Mouse (Mus musculus) ZHBTc4 (cell line): Measurements from ENCODE around the gene Sf3b5.

Experiments
- DNase-seq: peaks from one replicate; pipeline ENCODE4 v3.0.0-alpha.2; 2011; ENCODE audit warnings: low read depth, low spot score

The Sf3b5 gene

GRCm38 (mm10) chr10:13005043-13005442 lies at the start of gene Sf3b5:
Gene Sf3b5 (plus strand): TSS chr10:13005343.
- DNase-seq, result no peak

- no peak for DNase-seq
Measured at GRCm38 (mm10) chr10:12955831-12956230, 49.3 kb upstream of the Sf3b5 start.

- no peak for DNase-seq
Measured at GRCm38 (mm10) chr10:12957271-12957670, 47.9 kb upstream of the Sf3b5 start.

GRCm38 (mm10) chr10:12961546-12961945 lies 43.6 kb upstream of the Sf3b5 start:
- DNase-seq, result no peak

- no peak for DNase-seq
Measured at GRCm38 (mm10) chr10:12962238-12962637, 42.9 kb upstream of the Sf3b5 start.

- DNase-seq, result peak; percentile 9
Measured at GRCm38 (mm10) chr10:12963362-12964147, 41.6 kb upstream of the Sf3b5 start.

- DNase-seq, result peak; percentile 89
Measured at GRCm38 (mm10) chr10:12964151-12965075, 40.7 kb upstream of the Sf3b5 start, which contains the start of gene Stx11. Gene Stx11 (minus strand): TSS chr10:12964298.

- DNase-seq, result no peak
Measured at GRCm38 (mm10) chr10:12965669-12966180, 39.4 kb upstream of the Sf3b5 start.

GRCm38 (mm10) chr10:12974572-12974971 lies 30.6 kb upstream of the Sf3b5 start:
- DNase-seq, result no peak

- DNase-seq, result no peak
Measured at GRCm38 (mm10) chr10:12975461-12975860, 29.7 kb upstream of the Sf3b5 start.

- DNase-seq, result no peak
Measured at GRCm38 (mm10) chr10:12975957-12976356, 29.2 kb upstream of the Sf3b5 start.

- no peak for DNase-seq
Measured at GRCm38 (mm10) chr10:12976552-12976951, 28.6 kb upstream of the Sf3b5 start.

GRCm38 (mm10) chr10:12977787-12978212 lies 27.3 kb upstream of the Sf3b5 start:
- no peak for DNase-seq

- DNase-seq, result no peak
Measured at GRCm38 (mm10) chr10:12981071-12981470, 24.1 kb upstream of the Sf3b5 start.

- no peak for DNase-seq
Measured at GRCm38 (mm10) chr10:12983516-12983915, 21.6 kb upstream of the Sf3b5 start.

GRCm38 (mm10) chr10:12985028-12985427 lies 20.1 kb upstream of the Sf3b5 start:
- DNase-seq, result no peak

GRCm38 (mm10) chr10:12986485-12986884 lies 18.7 kb upstream of the Sf3b5 start:
- no peak for DNase-seq

- no peak for DNase-seq
Measured at GRCm38 (mm10) chr10:12986943-12987342, 18.2 kb upstream of the Sf3b5 start.

GRCm38 (mm10) chr10:12991953-12992352 lies 13.2 kb upstream of the Sf3b5 start:
- no peak for DNase-seq

- peak; percentile 19 for DNase-seq
Measured at GRCm38 (mm10) chr10:12993411-12994039, 11.6 kb upstream of the Sf3b5 start.

- peak; percentile 86 for DNase-seq
Measured at GRCm38 (mm10) chr10:12996736-12997477, 8.2 kb upstream of the Sf3b5 start.
